Mouse (Mus musculus) thymus, adult 2 months (tissue): Measurements from ENCODE around the gene Lysmd1.

Experiments
- CTCF ChIP-seq: fragments of 200-500 bp; IDR thresholded peaks from 2 replicates; pipeline ENCODE4 v1.5.1; 2012; ENCODE audit warnings: mild to moderate bottlenecking, control low read depth, low read length, moderate library complexity, borderline replicate concordance; ENCODE audit not compliant: control insufficient read depth, poor library complexity, insufficient read depth; ENCODE audit errors: extremely low read depth
- POLR2A ChIP-seq: fragments of 200-500 bp; IDR thresholded peaks from 2 replicates; pipeline ENCODE4 v1.6.1; 2012; ENCODE audit warnings: mild to moderate bottlenecking, low read length, control low read depth, moderate library complexity; ENCODE audit not compliant: control insufficient read depth, poor library complexity, insufficient read depth; ENCODE audit errors: extremely low read depth

DNA sequence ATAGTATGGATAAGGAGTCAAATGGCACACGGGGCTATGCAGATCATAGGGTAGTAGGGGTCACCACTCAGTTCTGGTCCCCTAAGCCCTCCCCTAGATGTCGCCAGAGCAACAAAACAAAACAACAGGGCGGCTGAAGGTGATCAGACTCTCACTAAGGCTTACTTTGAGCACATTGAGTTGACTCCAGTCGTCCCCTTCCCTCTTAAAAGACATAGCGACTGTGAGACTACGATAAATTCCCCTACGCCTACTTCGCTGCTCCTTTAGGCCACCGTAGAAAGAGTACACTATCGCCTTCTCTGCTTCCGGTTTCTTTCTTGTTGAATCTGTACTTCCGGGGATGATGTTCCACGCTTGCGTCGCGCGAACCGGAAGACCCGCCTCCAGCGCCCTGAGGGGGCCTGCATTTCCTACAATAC, at the start of gene Lysmd1, which contains the start of gene Scnm1:
- no peak for TF ChIP-seq POLR2A
- no peak for TF ChIP-seq CTCF
